ENCODE assay signal across 8 mouse cellular contexts in the genomic region with DNA sequence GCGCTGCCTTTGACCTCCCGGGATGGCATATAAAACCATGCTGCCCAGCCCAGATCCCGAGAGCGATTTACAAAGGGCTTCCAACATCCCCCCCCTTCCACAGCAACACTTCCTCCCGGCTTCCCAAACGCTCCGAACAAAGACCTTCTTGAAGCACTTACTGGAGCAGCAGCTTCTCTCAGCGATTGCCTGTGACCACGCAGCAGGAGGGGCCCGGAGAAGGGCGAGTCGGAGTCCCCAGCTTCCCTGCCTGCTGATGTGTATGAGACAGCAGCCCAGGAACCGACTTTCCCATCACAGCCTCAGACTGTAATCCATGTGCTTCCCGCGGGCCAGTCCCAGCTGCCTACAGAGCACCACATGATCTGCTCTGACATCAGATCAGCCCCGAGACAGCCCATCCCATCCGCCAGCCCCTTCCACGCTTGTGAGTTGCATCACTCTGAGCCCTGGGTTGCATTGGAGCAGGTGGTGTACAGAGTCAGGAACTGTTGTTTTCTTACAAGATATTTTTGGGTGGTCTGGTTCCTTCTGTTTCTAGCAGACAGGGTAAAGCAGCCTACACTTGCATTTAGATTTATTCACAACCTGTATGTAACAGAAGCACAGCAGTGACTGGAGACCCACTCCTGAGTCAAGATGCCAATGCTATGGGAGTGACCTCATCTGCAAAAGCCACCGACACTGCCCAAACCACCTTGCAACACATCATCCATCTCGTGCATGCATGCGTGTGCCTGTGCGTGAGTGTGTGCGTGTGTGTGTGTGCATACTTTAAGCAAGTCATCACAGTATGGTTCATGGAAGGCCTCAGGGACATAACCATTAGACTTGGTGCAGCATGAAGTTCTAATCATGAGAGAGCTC.
DNase-seq lines count a peak whose midpoint lies in the region; ATAC-seq and TF ChIP-seq lines count a peak whose summit lies in the region.

No protein-coding gene starts in this region.

- H3K9me3 ChIP-seq in forebrain, embryonic 16.5 days (ENCODE audit: control insufficient read depth, low read length) = no peaks in the 10 kb centered on the region

- H3K4me3 ChIP-seq in forebrain, embryonic 16.5 days (replicated peaks; ENCODE audit: low read length) = peak overlapping the region; percentile 83

- intact Hi-C loops in heart, postnatal 14 days (cut with DNase I) = no loop called here

- POLR2A ChIA-PET in Patski (lab: Charles Lee) = no interaction called here

- H3K36me3 ChIP-seq in forebrain, embryonic 16.5 days (ENCODE audit: control insufficient read depth, insufficient read depth) = no peaks in the 10 kb centered on the region

- WGBS in forebrain, embryonic 16.5 days = 16% methylated on average over 23 of the region's 23 CpGs

- H3K4me2 ChIP-seq in forebrain, embryonic 16.5 days (ENCODE audit: low read length) = peak overlapping the region; percentile 77

- H3K4me1 ChIP-seq in forebrain, embryonic 16.5 days (replicated peaks; ENCODE audit: control insufficient read depth, insufficient read depth, low read length) = peaks cover 30% of the 10 kb centered on the region

- H3K9ac ChIP-seq in forebrain, embryonic 16.5 days (replicated peaks; ENCODE audit: low read depth, low read length) = peak overlapping the region; percentile 93

- ATAC-seq in Patski = peak; percentile 86
- peak; percentile 99 for ATAC-seq in forebrain, embryonic 16.5 days
- ATAC-seq in activated CD4-positive, CD25-positive, alpha-beta regulatory T cell, adult 4 months = no peak

- peak; percentile 41 for DNase-seq in Patski (ENCODE audit: low read depth, low spot score)
- peak; percentile 67 to 77 for DNase-seq in cerebellum, adult 18-20 months
- peak; percentile 67 to 68 for DNase-seq in heart, postnatal 14 days
- DNase-seq in left cerebral cortex, adult 11 months (ENCODE audit: low spot score) = peak; percentile 86
- DNase-seq in lung, postnatal 14 days = peak; percentile 34
- DNase-seq in retina, postnatal 1 day = peak; percentile 95

- no peaks in the 10 kb centered on the region for H3K27me3 ChIP-seq in Patski
- no peaks in the 10 kb centered on the region for H3K27me3 ChIP-seq in forebrain, embryonic 16.5 days (replicated peaks; ENCODE audit: control insufficient read depth, insufficient read depth, low read length)

- TF ChIP-seq CTCF in Patski (IDR thresholded peaks at IDR 0.05) = no peak

- H3K27ac ChIP-seq in forebrain, embryonic 16.5 days (ENCODE audit: low read length) = peak overlapping the region; percentile 97

- CTCF ChIA-PET in Patski (lab: Charles Lee) = interaction anchor here (1.2 kb wide), 1 partner anchor 141 kb away, joined by 3 read pairs; no protein-coding TSS in a partner anchor

- in situ Hi-C loops in Patski (cut with MboI; ENCODE audit: low pct_unique_long_range_greater_than_20kb) = no loop called here

Comparison
In these comparisons a context has a peak if more than half of its experiments do, and no peak if none do; other contexts are left out.
1. DNase-seq: peak in every context shown above with its lines; median percentile 95 in retina, postnatal 1 day; 86 in left cerebral cortex, adult 11 months; 72 in cerebellum, adult 18-20 months; 68 in heart, postnatal 14 days; 41 in Patski; 34 in lung, postnatal 14 days.